Mouse (Mus musculus) adrenal gland, postnatal 36 days (tissue): ENCODE measurements at regions not wholly inside any gene's neighbourhood (a gene's known extent, or its start where the extent isn't known, plus 50 kb on each side); places are given as distances from the start of the nearest gene placed in this dataset.

Source experiments
- DNase-seq, 2 experiments: peaks; one replicate each; pipeline ENCODE4 v3.0.0; 2021; ENCODE audit warnings: mixed read lengths in 1 of 2

- no peak for DNase-seq
These were observed 277.7 kb downstream of the Stxbp6 start for GRCm38 (mm10) chr12:44796847-44797246.

DNA sequence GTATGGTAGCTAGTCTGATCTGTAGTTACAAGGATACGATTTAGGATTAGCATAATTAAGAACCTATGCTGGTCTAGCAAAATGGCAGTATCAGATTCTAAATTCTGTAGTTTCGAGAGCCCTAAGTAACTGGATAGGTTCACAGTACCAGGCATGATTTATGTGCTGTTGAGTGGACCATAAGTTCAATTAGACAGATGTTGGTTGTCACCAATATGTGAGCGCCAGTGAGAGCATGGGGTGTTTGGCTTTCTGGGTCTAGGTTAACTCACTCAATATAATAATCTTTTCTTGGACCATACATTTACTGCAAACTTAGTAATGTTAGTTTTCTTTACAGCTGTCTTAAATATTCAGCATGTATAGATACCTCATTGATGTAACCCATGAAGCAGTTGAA lies 323.8 kb downstream of the Stxbp6 start:
- DNase-seq, result no peak

DNA sequence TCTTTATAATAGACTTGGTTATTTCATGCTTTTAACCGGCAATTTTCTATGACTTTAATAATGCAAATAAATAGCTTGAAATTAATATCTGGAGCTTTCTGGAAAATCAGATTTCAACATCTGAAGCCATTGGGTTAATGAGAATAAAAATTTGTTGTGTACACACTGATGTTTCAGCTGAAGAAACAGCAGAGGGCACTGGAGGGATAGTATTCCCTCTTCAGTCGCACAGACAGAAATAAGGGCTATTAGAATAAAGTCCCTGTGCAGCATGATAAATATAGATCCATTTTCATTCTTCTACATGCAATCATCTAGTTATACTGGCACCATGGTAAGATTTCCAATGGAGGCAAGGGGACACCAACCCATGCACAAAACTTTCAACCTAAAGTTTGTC lies 347.7 kb downstream of the Stxbp6 start:
- DNase-seq, result peak in 1 of 2 experiments; percentile 4
